ENCODE assay signal across 29 mouse cellular contexts in the genomic region with DNA sequence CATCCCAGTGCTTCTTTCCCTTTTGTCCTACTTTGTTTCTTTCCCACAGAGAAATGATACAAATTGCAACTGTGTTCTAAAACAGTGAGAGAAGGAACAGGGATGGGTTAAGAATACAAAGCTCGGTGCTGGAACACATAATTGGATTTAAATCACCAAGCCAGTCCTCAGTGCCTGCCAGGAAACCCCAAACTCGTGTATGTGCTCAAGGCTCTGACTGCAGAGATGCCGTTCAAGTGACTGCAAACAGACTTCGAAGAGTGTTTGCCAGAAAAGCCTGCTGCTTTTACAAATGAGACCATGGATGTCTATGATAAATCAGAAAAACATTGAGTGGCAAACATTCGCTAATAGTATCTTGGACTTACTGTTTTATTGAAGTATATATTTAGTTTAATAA.
DNase-seq lines count a peak whose midpoint lies in the region; ATAC-seq and TF ChIP-seq lines count a peak whose summit lies in the region.
"Had no signal": no experiment of that assay in that cellular context is flagged by ENCODE, and none has a peak within 500 bp of the region (broad histone marks: within the 10 kb centered on the region; RNA-seq: fewer than 3 reads in every experiment).

No protein-coding gene starts in this region.

- TF ChIP-seq CTCF in forebrain, postnatal 0 days (IDR thresholded peaks at IDR 0.05; ENCODE audit: low read depth) = no peak
- TF ChIP-seq CTCF in midbrain, postnatal 0 days (IDR thresholded peaks at IDR 0.05) = no peak

- ATAC-seq in forebrain, postnatal 0 days = 0 out of 2 replicates have a peak, but pooled peaks have one; percentile 45
- ATAC-seq in forebrain, embryonic 13.5 days = no peak
- ATAC-seq in midbrain, postnatal 0 days (ENCODE audit: low FRiP score) = no peak
- ATAC-seq in midbrain, embryonic 15.5 days (replicated peaks) = no peak
- ATAC-seq in embryonic facial prominence, embryonic 15.5 days (ENCODE audit: insufficient number of reproducible peaks, low FRiP score, low TSS enrichment, low read depth) = no peak
- ATAC-seq in limb, embryonic 14.5 days (ENCODE audit: low FRiP score, low read depth) = no peak
- ATAC-seq in erythroblast, adult 5-6 weeks (replicated peaks; ENCODE audit: low FRiP score, poor library complexity, severe bottlenecking) = no peak
- ATAC-seq: activated CD4-positive, CD25-positive, alpha-beta regulatory T cell, adult 4 months; liver, embryonic 12.5 days; liver, postnatal 0 days; midbrain, embryonic 13.5 days had no signal

- peak; percentile 59 for DNase-seq in forebrain, postnatal 0 days
- peak; percentile 38 for DNase-seq in midbrain, postnatal 0 days (ENCODE audit: low spot score)
- DNase-seq in limb, embryonic 14.5 days (ENCODE audit: low spot score) = no peak
- DNase-seq in retina, postnatal 1 day = no peak
- DNase-seq: adrenal gland, adult 2 months; adrenal gland, postnatal 36 days; B cell, adult 2 months; cerebellum, adult 8-10 months; gastrocnemius, postnatal 36 days; heart, adult 18-20 months; kidney, adult 18-20 months; kidney, postnatal 4 days; layer of hippocampus, postnatal 36 days; left cerebral cortex, postnatal 4 days; liver, postnatal 0 days; lung, postnatal 10 days; right cerebral cortex, adult 18-20 months; right cerebral cortex, postnatal 4 days had no signal

- no peaks in the 10 kb centered on the region for H3K9me3 ChIP-seq in forebrain, postnatal 0 days (ENCODE audit: low read length)
- H3K9me3 ChIP-seq in forebrain, embryonic 13.5 days (replicated peaks) = no peaks in the 10 kb centered on the region
- H3K9me3 ChIP-seq in midbrain, postnatal 0 days (ENCODE audit: low read length) = no peaks in the 10 kb centered on the region
- H3K9me3 ChIP-seq in midbrain, embryonic 15.5 days = no peaks in the 10 kb centered on the region
- no peaks in the 10 kb centered on the region for H3K9me3 ChIP-seq in embryonic facial prominence, embryonic 15.5 days (replicated peaks)
- H3K9me3 ChIP-seq in limb, embryonic 14.5 days (ENCODE audit: control insufficient read depth, low read length) = no peaks in the 10 kb centered on the region
- H3K9me3 ChIP-seq: hindbrain, embryonic 15.5 days; kidney, embryonic 15.5 days; liver, embryonic 12.5 days; midbrain, embryonic 13.5 days had no signal

- no peak overlapping the region for H3K4me3 ChIP-seq in forebrain, postnatal 0 days (ENCODE audit: low read depth, low read length)
- no peak overlapping the region for H3K4me3 ChIP-seq in forebrain, embryonic 13.5 days
- H3K4me3 ChIP-seq in midbrain, postnatal 0 days (ENCODE audit: low read depth, low read length) = no peak overlapping the region
- no peak overlapping the region for H3K4me3 ChIP-seq in midbrain, embryonic 15.5 days
- no peak overlapping the region for H3K4me3 ChIP-seq in embryonic facial prominence, embryonic 15.5 days (replicated peaks)
- no peak overlapping the region for H3K4me3 ChIP-seq in limb, embryonic 14.5 days (replicated peaks; ENCODE audit: low read length)
- H3K4me3 ChIP-seq: hindbrain, embryonic 15.5 days; kidney, embryonic 15.5 days; liver, embryonic 12.5 days; midbrain, embryonic 13.5 days had no signal

- H3K27me3 ChIP-seq in forebrain, postnatal 0 days (ENCODE audit: insufficient read depth, low read length) = no peaks in the 10 kb centered on the region
- no peaks in the 10 kb centered on the region for H3K27me3 ChIP-seq in forebrain, embryonic 13.5 days
- no peaks in the 10 kb centered on the region for H3K27me3 ChIP-seq in midbrain, postnatal 0 days (ENCODE audit: insufficient read depth, low read length)
- H3K27me3 ChIP-seq in midbrain, embryonic 15.5 days (replicated peaks) = no peaks in the 10 kb centered on the region
- H3K27me3 ChIP-seq in embryonic facial prominence, embryonic 15.5 days = no peaks in the 10 kb centered on the region
- H3K27me3 ChIP-seq in limb, embryonic 14.5 days (ENCODE audit: control insufficient read depth, insufficient read depth, low read length) = no peaks in the 10 kb centered on the region
- H3K27me3 ChIP-seq: hindbrain, embryonic 15.5 days; kidney, embryonic 15.5 days; liver, embryonic 12.5 days; midbrain, embryonic 13.5 days had no signal

- no peak overlapping the region for H3K4me2 ChIP-seq in forebrain, postnatal 0 days (ENCODE audit: low read depth)
- no peak overlapping the region for H3K4me2 ChIP-seq in forebrain, embryonic 13.5 days
- no peak overlapping the region for H3K4me2 ChIP-seq in midbrain, postnatal 0 days (ENCODE audit: low read depth, low read length, poor library complexity, severe bottlenecking)
- H3K4me2 ChIP-seq in midbrain, embryonic 15.5 days = no peak overlapping the region
- H3K4me2 ChIP-seq in embryonic facial prominence, embryonic 15.5 days (replicated peaks) = no peak overlapping the region
- no peak overlapping the region for H3K4me2 ChIP-seq in limb, embryonic 14.5 days (replicated peaks; ENCODE audit: low read depth, low read length, severe bottlenecking)
- H3K4me2 ChIP-seq: heart, embryonic 11.5 days; hindbrain, embryonic 15.5 days; kidney, embryonic 15.5 days; liver, embryonic 12.5 days; midbrain, embryonic 13.5 days had no signal

- no peaks in the 10 kb centered on the region for H3K36me3 ChIP-seq in forebrain, postnatal 0 days (ENCODE audit: insufficient read depth)
- no peaks in the 10 kb centered on the region for H3K36me3 ChIP-seq in forebrain, embryonic 13.5 days (ENCODE audit: poor library complexity, severe bottlenecking)
- no peaks in the 10 kb centered on the region for H3K36me3 ChIP-seq in midbrain, postnatal 0 days (ENCODE audit: insufficient read depth, low read length)
- H3K36me3 ChIP-seq in midbrain, embryonic 15.5 days (replicated peaks) = no peaks in the 10 kb centered on the region
- H3K36me3 ChIP-seq in embryonic facial prominence, embryonic 15.5 days = no peaks in the 10 kb centered on the region
- no peaks in the 10 kb centered on the region for H3K36me3 ChIP-seq in limb, embryonic 14.5 days (ENCODE audit: control insufficient read depth, insufficient read depth, low read length)
- H3K36me3 ChIP-seq: hindbrain, embryonic 15.5 days; kidney, embryonic 15.5 days; liver, embryonic 12.5 days; midbrain, embryonic 13.5 days had no signal

- H3K9ac ChIP-seq in forebrain, postnatal 0 days = no peak overlapping the region
- no peak overlapping the region for H3K9ac ChIP-seq in forebrain, embryonic 13.5 days
- H3K9ac ChIP-seq in midbrain, postnatal 0 days (replicated peaks; ENCODE audit: low read length, poor library complexity, severe bottlenecking) = no peak overlapping the region
- no peak overlapping the region for H3K9ac ChIP-seq in midbrain, embryonic 15.5 days
- no peak overlapping the region for H3K9ac ChIP-seq in embryonic facial prominence, embryonic 15.5 days
- no peak overlapping the region for H3K9ac ChIP-seq in limb, embryonic 14.5 days (ENCODE audit: low read depth, low read length, severe bottlenecking)
- H3K9ac ChIP-seq: hindbrain, embryonic 15.5 days; kidney, embryonic 15.5 days; liver, embryonic 12.5 days; liver, postnatal 0 days; midbrain, embryonic 13.5 days had no signal

- no peak for TF ChIP-seq POLR2A in limb, embryonic 14.5 days (IDR thresholded peaks at IDR 0.05; ENCODE audit: borderline replicate concordance, extremely low read depth, insufficient read depth, insufficient read length)

- no peak overlapping the region for H3K27ac ChIP-seq in forebrain, postnatal 0 days (ENCODE audit: low read depth, low read length)
- no peak overlapping the region for H3K27ac ChIP-seq in forebrain, embryonic 13.5 days
- no peak overlapping the region for H3K27ac ChIP-seq in midbrain, postnatal 0 days (ENCODE audit: low read depth, low read length)
- no peak overlapping the region for H3K27ac ChIP-seq in midbrain, embryonic 15.5 days
- H3K27ac ChIP-seq in embryonic facial prominence, embryonic 15.5 days (replicated peaks) = peak overlapping the region; percentile 31; the same call in 1 of the 2 replicates
- H3K27ac ChIP-seq in limb, embryonic 14.5 days (replicated peaks; ENCODE audit: low read depth, low read length) = peak overlapping the region; percentile 3; the same call in 1 of the 2 replicates
- H3K27ac ChIP-seq: hindbrain, embryonic 15.5 days; kidney, embryonic 15.5 days; liver, embryonic 12.5 days; macrophage; midbrain, embryonic 13.5 days had no signal

- peaks cover 5% of the 10 kb centered on the region; the same call in 1 of the 2 replicates for H3K4me1 ChIP-seq in forebrain, postnatal 0 days (ENCODE audit: insufficient read depth)
- no peaks in the 10 kb centered on the region for H3K4me1 ChIP-seq in forebrain, embryonic 13.5 days
- no peaks in the 10 kb centered on the region for H3K4me1 ChIP-seq in midbrain, postnatal 0 days (ENCODE audit: insufficient read depth, low read length)
- H3K4me1 ChIP-seq in midbrain, embryonic 15.5 days = no peaks in the 10 kb centered on the region
- H3K4me1 ChIP-seq in embryonic facial prominence, embryonic 15.5 days = peaks cover 19% of the 10 kb centered on the region
- peaks cover 36% of the 10 kb centered on the region for H3K4me1 ChIP-seq in limb, embryonic 14.5 days (ENCODE audit: control insufficient read depth, insufficient read depth, low read length)
- H3K4me1 ChIP-seq: hindbrain, embryonic 15.5 days; liver, embryonic 12.5 days had no signal

- 34% methylated on average over 5 of the region's 5 CpGs for WGBS in forebrain, postnatal 0 days
- 67% methylated on average over 5 of the region's 5 CpGs for WGBS in forebrain, embryonic 13.5 days
- WGBS in midbrain, postnatal 0 days = 48% methylated on average over 5 of the region's 5 CpGs
- 61% methylated on average over 5 of the region's 5 CpGs for WGBS in midbrain, embryonic 15.5 days
- 27% methylated on average over 5 of the region's 5 CpGs for WGBS in embryonic facial prominence, embryonic 15.5 days
- WGBS in limb, embryonic 14.5 days = 30% methylated on average over 5 of the region's 5 CpGs

Comparison
In these comparisons a context has a peak if more than half of its experiments do, and no peak if none do; other contexts are left out.
1. DNase-seq: peak in forebrain, postnatal 0 days (single experiment) and midbrain, postnatal 0 days (single experiment); none in limb, embryonic 14.5 days (single experiment) and retina, postnatal 1 day (single experiment).
2. H3K27ac ChIP-seq: peak in embryonic facial prominence, embryonic 15.5 days (single experiment) and limb, embryonic 14.5 days (single experiment); none in forebrain, postnatal 0 days (single experiment), forebrain, embryonic 13.5 days (single experiment), midbrain, postnatal 0 days (single experiment) and midbrain, embryonic 15.5 days (single experiment).